Mouse (Mus musculus) thymus, postnatal 25 days (tissue): ENCODE data around the gene Flt3l.
"Not testable (repeated sequence)": the region's sequence is repeated elsewhere in the genome, so short reads cannot be mapped to it uniquely, and the experiment has no call there.

ENCODE experiments used
- DNase-seq: peaks from one replicate; pipeline ENCODE4 v3.0.0; 2022

Gene Flt3l

GRCm38 (mm10) chr7:45122561-45123185 is 13.6 kb downstream of the Flt3l start:
- DNase-seq: no peak

- peak; percentile 12 for DNase-seq
Observed at GRCm38 (mm10) chr7:45121966-45122365, 14.3 kb downstream of the Flt3l start.

GRCm38 (mm10) chr7:45121404-45121803 is 14.8 kb downstream of the Flt3l start:
- peak; percentile 87 for DNase-seq

DNA sequence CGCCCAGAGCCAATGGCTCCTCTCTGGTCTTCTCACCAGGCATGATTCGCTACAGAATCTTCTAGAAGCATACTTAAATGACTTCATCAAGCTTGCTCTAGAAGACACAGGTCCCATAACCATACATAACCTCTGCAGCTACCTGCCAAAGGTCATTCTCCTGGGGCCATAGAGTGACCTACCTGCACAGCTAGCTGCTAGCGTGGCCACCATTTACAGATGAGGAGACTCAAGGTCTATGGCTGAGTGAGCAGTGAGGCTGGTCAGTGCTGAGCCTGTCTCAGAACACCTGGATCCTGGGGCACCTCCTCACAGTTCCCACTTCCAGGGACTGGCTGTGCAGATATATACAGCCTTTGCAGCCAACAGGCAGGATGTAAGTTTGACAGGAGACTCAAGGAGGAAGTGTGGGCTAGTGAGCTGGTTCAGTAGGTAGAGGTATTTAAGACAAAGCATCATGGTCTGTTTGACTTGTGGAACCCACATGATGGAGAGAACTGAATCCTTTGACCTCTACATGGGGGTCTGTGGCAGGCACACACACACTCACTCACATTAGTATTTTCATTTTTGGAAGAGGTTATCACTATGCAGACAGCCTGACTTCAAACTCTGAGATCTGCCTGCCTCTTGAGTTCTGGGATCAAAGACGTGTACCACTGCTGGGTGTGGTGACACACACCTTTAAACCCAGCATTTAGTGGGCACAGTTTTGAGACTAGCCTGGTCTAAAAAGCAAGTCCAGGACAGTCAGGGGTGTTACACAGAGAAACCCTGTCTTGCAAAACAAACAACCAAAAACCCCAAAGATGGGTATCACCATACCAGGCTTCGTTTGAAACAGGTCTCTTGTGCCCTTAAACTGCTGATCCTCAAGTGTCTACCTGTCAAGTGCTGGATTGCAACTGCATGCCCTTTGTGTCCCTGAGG is 16.2 kb downstream of the Flt3l start:
- peak; percentile 37 for DNase-seq

- DNase-seq: no peak
Observed at GRCm38 (mm10) chr7:45118336-45118735, 17.9 kb downstream of the Flt3l start.

DNA sequence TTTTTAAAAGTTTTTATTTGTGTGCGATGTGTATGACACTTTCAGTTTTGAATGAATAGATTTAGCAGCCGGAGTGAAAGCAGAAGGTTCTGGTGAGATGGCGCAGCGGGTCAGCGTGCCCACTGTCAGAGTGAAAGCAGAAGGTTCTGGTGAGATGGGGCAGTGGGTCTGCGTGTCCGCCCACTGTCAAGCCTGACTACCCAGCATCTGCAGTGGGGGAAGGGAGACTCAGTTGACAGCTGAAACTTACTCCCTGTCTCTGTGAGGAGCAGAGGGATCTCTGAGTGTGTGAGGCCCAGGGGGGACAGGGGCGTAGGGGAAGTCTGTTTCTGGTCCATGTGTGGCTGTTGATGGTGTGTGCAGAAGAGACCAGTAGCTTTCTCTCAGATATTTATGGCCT is 18.7 kb downstream of the Flt3l start:
- no peak for DNase-seq

DNA sequence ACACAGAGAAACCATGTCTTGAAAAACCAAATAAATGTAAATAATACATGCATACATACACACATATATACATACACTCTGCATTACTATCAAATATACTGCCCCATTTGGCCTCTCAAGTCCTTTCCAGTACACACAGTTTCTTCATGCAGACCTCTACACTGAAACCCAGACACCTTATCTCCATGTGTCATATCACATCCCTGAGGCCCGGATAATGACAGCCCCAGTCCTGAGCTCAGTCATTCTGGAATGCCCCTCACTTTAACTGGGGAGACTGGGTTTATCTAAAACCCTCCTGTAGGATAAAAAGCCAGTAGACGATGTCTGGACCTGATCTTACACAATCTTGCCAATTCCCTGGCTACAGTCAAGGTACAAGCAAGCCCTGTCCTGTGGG is 22.8 kb downstream of the Flt3l start:
- DNase-seq: no peak

- no peak for DNase-seq
Observed at GRCm38 (mm10) chr7:45112529-45112928, 23.7 kb downstream of the Flt3l start.

- DNase-seq: no peak
Observed at GRCm38 (mm10) chr7:45111940-45112339, 24.3 kb downstream of the Flt3l start.

- not testable (repeated sequence) for DNase-seq
Observed at GRCm38 (mm10) chr7:45110089-45110488, 26.1 kb downstream of the Flt3l start.

GRCm38 (mm10) chr7:45107052-45107645 is 29.1 kb downstream of the Flt3l start:
- no peak for DNase-seq

GRCm38 (mm10) chr7:45106441-45106840 is 29.8 kb downstream of the Flt3l start:
- no peak for DNase-seq

- no peak for DNase-seq
Observed at GRCm38 (mm10) chr7:45105491-45105890, 30.7 kb downstream of the Flt3l start.

DNA sequence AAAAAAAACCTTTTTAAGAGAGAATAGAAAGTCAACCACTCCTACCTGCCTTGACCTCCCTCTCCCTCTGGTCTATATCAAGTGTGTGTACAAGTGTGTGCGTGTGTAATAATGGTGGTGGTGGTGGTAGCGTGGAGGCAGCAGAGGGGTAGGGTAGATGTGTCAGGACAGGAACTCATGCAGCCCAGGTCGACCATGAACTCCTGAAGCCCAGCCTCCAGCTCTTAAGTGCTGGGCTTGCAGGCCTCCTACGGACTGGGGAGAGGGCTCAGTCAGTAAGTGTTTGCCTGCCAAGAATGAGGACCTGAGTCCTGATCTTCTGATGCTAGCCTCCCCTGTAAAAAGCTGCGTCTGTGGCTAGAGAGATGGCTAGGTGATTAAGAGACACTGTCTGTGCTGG is 31.3 kb downstream of the Flt3l start:
- DNase-seq: no peak

DNA sequence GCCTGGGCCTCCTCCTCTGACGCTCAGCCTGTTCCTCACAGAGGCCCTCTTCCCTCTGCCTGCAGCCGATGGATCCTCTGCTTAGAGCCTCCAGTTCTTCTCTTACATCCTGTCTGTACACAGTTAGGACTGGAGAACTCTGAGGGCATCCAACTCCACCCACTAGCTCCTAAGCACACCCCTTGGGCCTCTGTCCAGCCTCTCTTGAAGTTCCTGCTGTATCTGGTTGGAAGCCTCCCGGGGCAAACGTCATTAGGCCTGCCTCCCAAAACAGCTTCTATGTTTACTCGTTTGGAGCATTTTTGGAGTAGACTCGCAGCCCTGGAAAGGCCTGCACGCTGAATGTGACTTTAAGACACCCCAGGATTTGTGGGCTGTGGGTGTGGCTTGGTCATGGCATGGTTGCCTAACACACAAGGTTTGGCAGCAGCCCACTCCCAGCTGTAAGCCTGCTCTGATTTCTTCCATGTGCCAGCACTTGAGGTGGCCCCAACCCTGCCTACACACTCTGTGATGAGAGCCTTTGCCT is 32.5 kb downstream of the Flt3l start, which contains the start of gene Fcgrt:
Gene Fcgrt (minus strand): TSS at position 200 of the 529 bp plus-strand sequence.
- DNase-seq: no peak

DNA sequence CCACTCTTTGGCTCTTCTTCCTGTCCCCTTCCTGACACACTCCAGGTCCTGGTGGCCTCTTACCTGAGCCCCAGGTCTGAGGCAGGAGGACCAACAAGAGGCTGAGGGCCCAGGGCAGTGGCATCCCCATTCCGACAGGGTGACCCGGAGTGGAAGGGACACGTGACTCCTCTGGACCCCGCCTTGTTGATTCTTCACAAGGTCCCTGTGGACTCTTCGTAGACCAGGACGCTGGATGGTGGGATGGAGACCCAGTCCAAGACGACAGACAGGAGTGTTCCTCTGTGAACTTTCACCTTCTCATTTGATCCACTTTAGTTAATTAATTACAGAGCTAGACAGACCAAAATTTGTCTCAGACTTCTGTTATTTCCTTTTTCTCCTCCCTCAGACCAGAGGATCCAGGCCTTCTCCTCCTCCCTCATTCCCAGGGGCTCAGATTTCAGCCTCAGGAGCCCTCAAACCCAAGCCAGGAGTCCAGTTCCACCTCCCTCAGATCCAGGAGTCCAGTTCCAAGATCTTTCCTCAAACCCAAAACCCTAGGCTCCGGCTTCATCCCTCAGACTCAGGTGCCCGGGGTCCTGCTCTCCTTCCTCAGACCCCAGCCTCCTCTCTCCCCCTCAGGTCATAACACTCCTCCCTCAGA is 33.2 kb downstream of the Flt3l start:
- DNase-seq: no peak

- no peak for DNase-seq
Observed at GRCm38 (mm10) chr7:45102441-45102840, 33.8 kb downstream of the Flt3l start.

DNA sequence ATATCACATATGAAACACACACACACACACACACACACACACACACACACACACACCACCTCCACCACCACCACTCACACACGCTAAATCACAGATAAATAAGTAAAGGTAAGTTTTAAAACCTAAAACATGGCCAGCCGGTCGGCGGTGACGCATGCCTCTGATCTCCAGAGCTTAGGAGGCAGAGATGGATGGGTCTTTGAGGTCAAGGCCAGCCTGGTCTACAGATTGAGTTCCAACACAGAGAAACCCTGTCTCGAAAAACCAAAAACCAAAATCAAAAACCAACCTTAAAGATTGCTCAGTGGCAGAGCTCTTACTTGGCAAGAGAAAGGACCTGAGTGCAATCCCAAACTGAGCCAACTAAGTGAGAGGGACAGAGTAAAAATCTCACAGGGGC is 36.2 kb downstream of the Flt3l start:
- DNase-seq: no peak

DNA sequence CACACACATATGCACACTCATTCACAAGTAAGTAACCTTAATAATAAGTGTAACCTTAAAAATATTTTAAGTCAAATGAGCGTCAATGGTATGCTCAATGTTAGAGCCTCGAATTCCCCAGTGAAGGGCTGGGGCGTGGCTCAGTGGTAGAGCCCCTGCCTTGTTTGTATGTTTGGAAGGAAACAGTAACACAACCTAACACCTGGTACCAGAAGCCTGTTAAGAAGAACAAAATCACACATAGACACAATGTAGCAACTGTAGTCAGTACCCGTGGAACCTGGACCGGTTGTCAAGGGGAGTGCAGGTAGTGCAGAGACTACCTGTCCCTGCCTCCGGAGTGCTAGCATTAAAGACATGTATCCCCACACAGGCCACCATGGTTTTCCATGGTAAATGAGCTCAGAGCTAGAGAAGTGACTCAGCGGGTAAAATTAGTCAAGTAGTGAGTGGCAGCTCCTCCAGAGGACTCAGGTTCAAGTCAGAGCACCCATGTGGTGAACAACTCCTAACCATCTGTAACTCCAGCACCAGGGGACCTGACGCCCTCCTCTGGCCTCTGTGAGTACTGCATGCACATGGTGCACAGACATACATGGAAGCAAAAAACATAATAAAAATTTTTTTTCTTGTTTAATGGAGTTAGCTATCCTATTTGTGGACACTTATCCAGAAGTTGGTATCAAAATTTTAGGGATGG is 37.5 kb downstream of the Flt3l start:
- no peak for DNase-seq

DNA sequence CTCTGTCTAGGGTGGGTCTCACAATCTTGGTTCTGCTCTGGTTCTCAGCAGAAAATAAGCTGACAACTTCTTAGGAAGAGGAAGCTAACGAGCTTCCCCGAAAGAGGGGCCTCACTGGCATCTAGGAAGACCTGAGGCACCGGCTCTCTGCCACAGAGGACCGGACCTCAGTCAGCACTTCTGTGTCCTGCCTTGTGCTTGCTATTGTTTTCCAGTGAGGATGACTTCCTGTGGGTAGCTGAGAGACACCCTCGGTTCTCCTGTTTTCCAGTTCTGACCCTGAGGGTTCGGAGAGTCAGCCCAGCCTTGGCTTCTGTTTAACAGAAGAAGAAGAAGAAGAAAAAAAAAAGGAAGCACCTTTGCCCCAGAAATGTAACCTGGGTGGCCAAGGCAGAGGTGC is 38.8 kb downstream of the Flt3l start:
- DNase-seq: no peak

- not testable (repeated sequence) for DNase-seq
Observed at GRCm38 (mm10) chr7:45095965-45096364, 40.3 kb downstream of the Flt3l start.

DNA sequence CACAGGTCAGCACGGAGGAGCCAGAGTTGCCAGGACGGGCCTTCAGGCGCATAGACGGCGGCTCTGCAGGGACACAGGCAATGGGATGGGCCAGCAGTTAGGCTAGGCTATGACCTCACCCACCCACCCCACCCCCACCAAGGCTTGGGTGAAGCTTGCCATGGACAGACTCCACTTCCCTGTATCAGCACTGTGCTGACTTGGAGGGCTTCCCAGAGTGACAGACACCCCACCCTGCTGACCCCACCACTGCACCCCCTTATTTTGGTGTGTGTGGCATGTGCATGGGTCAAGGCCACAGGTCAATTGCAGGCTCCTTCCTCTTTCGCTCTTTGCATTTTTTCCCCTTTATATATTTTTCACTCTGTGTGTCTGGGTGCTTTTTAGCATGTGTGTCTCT is 40.9 kb downstream of the Flt3l start:
- no peak for DNase-seq
